Mouse (Mus musculus): ENCODE measurements around the gene Dnajb2.

GRCm38 (mm10) chr1:75219078-75219477 is 17.1 kb upstream of the Dnajb2 start:
- TF ChIP-seq CTCF (IDR thresholded peaks at IDR 0.05; ENCODE audit: low read depth) (peak; percentile 65), EP300 (IDR thresholded peaks at IDR 0.05; ENCODE audit: low read depth) (no peak; the same call in 1 of the 2 replicates)

All from liver, embryonic 14.5 days (tissue).